Mouse (Mus musculus) layer of hippocampus, postnatal 25 days (tissue): ENCODE data around the gene Nedd4. TPM values are rescaled to one million over a fixed set of nuclear protein-coding genes. Genes with fewer than 3 reads are reported as not detected.

Experiments used
- DNase-seq, 2 experiments: peaks; one replicate each; pipeline ENCODE4 v3.0.0; 2022; ENCODE audit warnings: mixed read lengths in 2 of 2, low spot score in 1 of 2; ENCODE audit errors: extremely low spot score in 1 of 2
- total RNA-seq, 2 experiments: library from RNA; stranded (reverse); gene quantifications; 2 replicates each; pipeline ENCODE4 v1.2.3; 2021

Nedd4 gene
- total RNA-seq, 2 experiments from 2014 or later, result 297 to 304 TPM

DNA sequence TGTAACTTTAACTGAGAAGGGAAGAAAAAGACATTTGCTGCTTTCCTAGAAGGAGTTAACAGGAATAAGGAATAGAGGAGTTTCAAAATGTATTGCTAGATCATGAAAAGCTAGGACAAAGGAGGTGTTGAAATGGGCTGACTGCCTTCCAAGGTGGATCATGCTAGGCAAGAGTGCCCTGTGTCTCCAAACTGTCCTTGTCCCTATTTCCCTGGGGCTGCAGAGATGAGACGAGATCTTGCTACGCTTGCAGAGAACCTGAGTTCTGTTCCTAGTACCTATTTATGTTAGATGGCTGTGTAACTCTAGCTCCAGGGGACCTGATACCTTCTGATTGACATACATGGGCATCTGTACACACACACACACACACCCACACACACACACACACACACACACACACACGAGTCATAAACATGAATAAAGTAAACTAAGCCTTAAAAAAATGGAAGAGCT is 13.6 kb downstream of the Nedd4 start:
- DNase-seq, result no peak

DNA sequence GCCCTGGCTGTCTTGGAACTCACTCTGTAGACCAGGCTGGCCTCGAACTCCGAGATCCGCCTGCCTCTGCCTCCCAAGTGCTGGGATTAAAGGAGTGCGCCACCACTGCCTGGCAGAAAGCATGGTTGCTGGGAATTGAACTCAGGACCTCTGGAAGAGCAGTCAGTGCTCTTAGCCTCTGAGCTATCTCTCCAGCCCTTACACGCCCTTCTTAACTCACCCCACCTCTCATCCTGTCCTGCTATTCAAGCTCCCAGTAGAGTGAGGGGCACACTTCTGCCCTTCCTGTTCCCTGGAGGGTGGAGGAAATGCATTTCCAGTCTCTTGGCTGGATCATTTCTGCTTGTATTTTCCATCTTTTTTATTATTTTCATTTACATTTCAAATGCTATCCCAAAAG is 15.5 kb downstream of the Nedd4 start:
- no peak for DNase-seq

DNA sequence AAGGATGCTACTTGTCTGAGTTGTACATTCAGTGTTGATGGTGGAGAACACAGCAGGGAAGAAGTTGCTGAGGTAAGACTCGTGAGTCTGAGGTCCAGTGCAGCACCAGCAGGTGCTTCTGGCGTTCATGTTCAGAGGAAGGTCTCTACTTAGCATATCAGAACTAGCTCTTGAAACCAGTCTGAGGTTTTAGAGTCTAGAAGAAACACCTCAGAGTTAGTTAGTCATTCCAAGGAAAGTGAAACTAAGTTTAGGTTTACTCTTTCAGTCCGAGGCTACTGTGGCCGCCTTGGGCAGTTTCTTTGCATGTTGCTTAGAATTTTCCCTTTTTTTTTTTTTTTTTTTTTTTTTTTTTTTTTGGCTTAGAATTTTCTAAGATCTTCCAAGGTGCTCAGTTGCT is 16.6 kb downstream of the Nedd4 start:
- DNase-seq, result no peak

DNA sequence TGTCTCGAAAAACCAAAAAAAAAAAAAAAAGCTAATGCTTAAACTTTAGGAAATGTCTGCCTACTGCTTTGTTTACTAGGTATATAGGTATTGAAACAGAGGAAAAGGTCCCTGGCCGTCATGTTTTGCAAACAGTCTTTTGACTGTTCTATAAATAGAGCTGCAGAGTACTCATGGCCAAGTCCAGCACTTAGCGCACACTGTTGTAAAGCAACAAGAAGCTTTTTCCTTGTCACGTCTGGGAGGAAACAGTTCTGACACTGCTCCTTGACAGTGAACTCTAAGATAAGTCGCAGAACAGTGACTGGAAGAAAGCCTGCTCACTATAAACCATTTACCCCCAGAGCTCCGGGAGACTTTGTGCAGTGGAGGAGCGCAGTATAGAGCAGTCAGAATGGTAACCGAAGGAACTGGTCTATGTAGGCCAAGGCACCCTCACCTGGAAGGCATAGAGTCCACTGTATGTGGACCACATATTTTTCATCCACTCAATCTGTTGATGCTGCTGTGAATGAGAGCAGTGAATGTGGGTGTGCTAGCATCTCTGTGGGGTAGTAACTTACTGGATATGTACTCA is 19.6 kb downstream of the Nedd4 start:
- no peak for DNase-seq

DNA sequence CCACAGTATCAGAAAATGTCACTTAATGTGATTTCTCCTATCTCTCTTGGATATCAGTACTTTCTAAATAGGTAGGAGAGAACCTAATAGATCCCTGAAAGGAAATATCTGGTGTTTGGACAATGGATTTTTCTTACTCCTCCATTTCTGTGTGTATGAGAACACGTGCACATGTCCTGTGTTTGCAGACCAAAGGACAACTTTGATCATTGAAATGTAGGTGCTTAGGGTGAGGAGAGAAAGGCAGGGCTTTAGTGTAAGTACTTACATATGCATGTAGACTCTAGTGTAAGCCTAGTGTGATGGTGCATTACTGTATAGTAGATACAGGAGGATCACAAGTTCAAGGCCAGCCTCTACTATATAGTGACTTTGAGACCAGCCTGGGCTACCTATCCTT is 21.1 kb downstream of the Nedd4 start:
- DNase-seq, result no peak

DNA sequence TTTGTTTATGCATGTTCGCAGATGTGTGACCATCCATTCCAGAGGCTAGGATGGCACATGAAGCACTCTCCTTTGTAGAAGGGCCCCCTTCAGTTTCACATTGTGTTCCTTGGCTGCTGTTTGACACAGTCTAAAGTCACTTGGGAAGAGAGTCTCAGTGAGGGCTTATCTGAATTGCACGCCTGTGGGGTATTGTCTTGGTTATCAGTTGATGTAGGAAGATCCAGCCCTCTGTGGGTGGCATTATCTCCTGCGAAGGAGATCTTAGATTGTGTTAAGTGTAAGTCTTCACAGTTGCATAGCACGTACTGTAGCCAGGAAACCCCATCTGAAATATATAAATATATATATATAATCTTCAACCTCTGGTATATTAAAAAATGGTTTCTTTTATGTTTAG is 23.1 kb downstream of the Nedd4 start:
- DNase-seq, result no peak

DNA sequence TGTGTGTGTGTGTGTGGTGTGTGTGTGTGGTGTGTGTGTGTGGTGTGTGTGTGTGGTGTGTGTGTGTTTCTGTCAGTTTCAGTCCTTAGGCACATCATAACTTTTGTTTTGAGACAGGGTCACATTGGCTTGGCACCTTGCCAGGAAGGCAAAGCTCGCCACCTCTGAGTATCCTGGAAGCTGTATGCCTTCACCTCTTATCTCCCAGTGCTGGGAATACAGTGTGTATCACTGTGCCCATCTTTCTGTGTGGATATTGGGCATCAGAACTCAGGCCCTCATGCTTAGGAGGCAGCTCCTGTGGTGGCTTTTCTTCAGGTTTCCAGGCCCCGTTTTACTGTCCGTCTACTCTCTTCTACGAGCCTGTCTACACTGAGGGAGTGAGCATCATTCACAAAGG is 24.4 kb downstream of the Nedd4 start:
- DNase-seq, result no peak

DNA sequence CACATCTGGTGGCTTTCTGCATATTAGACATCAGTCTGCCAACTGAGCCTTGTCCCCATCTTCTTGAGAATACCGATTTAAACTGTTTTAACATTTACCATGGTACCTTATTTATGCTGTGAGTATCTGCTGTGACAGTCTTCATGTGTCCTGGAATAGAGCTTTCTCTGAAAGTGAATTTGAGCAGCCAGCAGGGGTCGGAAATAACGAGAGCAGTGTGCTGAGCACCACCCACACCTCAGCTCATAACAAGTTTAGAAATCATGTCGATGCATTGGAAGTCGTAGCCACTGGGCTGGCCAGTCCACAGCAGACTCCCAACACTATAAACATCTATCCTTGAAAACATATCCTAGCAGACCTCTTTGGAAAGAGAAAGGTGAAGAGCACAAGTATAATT is 27.4 kb downstream of the Nedd4 start:
- no peak for DNase-seq

DNA sequence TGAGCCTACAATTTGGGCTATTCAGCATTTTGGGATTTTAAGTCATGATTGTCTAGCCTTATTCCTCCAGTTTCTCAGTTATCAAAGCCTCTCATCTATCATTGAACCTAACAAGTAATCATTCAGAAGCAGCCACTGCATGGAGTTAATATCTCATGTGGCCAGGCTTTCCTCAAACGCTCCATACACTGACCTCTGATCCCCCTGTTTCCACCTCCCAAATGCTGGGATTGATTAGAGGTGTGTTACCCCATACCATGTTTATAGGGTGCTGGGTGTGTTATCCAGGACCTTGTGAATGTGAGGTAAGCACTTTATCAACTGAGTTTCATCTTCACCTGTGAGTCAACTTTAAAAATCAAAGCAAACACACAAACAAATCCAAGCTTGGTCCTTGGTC is 28.7 kb downstream of the Nedd4 start:
- DNase-seq, result no peak

DNA sequence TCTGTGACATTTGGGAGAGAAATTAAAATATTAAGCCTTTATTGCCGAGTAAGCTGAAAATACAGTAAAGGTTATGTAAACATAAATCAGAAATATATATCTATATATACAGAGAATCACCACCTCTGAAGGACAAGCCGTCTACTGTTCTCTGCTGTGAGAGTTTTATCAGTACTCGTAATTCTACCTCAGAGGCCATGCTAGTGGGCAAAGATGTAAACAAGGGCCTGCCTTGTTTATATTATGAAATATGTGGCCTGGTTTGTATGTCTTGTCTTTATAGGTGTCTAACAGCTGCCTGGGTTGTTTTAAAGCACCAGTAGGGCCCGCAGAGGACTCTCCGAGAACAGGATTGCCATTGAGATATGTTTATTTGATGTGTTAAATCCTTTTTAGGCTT is 29.8 kb downstream of the Nedd4 start:
- no peak for DNase-seq

DNA sequence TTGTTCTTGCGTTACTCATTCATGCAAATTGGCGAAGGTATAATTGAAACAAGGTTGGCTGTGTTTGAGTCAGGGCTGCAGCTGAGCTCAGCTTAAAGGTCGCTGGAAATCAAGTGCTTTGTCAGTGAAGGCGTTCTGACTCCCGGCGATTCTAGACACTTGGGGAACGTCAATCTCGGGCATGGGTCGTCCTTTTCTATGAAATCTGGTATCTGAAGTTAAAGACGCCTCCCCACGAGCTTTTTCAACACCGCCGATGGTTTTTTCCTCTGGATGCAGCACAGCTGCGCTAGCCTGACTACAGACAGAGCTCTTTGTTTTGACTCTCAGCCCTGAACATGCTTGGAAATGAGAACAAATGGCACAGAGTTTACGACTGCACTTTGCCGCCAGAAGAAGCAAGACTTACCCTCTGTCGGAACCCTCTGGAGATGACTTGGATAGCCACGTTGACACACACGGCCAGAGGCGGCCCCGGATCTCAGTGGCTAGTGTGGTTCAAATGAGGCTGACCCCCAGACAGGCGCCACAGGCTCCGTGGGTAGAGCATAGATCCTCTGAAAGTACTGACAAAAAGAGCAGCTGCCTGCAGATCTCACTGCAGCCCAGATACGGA is 31.0 kb downstream of the Nedd4 start:
- no peak for DNase-seq

DNA sequence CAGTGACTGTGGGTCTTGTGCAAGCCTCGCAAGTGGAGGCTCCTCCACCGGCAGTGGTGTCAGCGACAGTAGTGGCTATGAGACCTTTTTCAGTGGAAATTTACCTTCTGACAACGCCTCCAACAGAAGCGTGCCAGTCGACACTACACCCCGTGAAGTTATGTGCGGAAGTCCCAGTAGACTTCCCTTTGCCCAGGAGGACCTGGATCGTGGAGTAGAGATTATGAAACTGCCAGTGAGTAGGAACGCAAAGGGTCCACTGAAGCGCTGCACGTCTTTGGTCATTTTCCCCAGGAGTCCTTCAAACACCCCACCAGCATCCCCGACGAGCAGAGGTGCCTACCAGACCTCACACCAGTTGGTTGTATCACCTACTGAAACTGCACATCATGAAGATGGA is 31.7 kb downstream of the Nedd4 start:
- no peak for DNase-seq

DNA sequence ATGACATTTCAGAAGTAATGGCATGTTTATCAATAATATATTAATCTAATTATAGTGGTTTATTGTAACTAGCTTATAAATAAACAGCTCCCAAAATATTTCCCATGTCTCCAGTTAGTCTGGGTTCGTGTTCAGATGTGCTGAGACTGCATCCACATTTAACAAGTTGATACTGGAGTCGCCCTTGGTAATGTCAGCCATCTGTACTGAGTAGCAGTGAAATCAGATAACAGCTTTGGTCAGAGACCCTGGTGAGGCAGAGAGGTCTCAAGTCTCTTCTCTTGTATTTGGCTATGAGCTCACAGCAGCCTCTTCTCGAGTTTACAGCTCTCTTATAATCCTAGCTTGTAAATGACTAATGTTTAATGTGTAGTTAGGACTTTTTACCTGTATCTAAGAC is 34.4 kb downstream of the Nedd4 start:
- no peak for DNase-seq

DNA sequence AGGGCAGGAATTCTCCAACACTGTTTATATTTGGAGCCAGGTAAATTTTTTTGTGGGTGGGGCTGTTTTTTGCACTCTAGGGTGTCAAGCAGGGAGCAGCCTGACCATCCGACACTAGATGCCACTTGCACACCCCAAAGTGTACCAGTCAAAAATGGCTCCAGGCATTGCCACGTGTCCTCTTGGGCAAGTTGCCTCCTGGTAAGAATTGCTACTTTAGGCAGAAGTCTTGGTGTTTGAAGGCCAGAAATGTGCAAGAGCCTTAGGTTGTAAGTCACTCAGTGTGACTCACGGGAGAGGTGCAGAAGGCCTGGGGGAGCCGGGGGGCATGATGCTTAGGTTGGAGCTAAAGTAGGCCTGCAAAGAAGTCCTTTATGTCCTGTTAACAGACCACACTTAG is 35.6 kb downstream of the Nedd4 start:
- DNase-seq, result no peak

DNA sequence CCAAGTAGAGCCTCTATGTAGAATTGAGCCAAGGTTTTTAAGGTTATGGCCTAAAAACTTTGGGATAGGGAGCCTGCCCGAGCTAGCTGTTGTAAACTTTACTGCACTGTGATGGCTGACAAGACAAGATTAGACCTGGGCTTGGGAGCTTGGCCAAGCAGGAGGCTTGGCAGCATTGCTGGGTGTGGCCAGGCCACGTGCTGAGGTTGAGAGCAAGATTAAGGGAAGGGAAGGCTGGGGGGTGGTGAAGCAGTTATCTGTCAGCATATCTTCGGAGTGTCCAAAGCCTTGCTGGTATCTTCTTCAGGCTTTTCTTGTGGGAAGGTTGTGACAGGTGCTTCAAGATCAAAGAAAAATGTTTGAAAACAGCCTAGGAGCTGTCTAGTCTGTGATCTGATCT is 37.6 kb downstream of the Nedd4 start:
- no peak for DNase-seq

DNA sequence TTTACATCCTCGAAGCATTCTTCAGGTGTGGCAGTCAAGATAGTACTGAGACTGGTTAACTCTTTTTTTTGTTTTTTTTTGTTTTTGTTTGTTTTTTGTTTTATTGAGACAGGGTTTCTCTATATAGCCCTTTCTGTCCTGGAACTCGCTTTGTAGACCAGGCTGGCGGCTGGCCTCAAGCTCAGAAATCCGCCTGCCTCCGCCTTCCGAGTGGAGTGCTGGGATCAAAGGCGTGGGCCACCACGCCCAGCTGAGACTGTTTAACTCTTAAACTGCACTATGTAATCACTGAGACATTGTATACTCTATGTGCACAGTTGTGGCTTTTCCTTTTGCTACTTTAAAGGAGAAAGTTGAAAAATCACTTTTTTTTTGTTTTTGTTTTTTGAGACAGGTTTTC is 39.3 kb downstream of the Nedd4 start:
- DNase-seq, result no peak

DNA sequence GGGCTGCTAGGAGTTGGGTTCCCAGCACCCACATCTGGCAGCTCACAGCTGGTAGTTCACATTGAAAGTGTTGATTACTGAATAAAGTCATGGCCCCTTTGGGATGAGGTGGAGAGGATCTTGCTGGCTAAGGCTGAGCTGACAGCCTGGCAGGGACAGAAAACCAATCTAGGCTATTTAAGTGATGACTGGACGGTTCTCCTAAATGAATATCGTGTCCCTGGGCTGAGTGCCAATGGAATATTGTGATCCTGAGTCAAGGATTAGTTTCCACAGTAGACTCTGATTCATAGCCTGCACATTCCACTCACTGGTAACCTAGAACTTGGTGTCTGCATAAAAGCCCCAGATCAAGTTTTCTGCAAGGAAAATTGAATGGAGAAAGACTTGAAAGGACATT is 39.9 kb downstream of the Nedd4 start:
- DNase-seq, result no peak

DNA sequence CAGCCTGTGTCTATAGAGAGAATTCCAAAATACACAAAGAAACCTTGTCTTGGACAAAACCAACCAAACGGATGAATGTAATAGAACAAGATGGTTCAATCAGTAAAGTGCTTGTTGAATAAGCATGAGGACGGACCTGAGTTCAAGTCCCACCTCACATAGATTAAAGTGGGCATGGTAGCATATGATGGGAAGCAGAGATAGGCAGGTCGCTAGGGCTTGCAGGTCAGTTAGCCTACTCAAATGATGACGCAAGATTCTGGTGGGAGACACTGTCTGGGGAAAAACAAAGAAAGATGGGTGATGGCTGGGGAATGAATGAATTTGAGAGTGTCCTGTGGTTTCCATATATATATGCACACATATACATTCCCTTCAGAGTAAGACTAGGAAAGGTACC is 41.0 kb downstream of the Nedd4 start:
- DNase-seq, result no peak

DNA sequence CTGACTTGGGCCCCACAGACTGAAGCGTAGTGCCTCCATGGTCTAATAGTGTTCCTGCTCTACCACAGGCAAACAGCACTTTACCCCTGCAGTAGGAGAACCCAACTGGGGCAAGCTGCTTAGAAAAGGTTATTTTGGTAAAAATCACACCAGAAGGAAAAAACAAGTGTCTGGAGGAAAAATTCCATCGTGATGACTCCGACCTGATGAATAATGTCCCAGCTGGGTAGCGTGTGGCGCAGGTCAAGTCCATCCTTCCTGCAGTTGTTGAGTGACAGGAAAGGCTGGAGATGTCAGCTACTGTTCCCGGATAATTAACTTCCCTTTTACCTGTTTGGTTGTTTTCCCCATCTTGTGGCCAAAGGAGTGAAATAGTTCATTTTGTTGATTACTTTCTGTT is 41.6 kb downstream of the Nedd4 start:
- DNase-seq, result no peak

DNA sequence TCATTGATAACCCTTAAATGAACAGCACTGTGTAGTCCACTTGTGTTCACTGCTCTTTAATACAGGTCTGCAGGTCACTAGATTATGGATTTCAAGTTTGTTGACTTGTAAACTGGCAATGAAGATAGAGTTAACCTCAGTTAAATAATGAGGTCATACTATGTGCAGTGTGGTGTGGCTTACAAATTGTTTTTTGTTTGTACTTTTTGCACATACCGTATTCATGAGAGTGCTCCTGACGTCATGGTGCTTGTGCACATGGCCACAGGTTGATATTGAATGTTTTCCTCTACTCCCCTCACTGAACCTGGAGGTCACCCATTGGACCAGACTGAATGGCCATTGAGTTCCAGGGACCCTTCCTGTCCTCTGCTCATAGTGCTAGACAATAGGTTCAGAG is 43.1 kb downstream of the Nedd4 start:
- DNase-seq, result no peak

DNA sequence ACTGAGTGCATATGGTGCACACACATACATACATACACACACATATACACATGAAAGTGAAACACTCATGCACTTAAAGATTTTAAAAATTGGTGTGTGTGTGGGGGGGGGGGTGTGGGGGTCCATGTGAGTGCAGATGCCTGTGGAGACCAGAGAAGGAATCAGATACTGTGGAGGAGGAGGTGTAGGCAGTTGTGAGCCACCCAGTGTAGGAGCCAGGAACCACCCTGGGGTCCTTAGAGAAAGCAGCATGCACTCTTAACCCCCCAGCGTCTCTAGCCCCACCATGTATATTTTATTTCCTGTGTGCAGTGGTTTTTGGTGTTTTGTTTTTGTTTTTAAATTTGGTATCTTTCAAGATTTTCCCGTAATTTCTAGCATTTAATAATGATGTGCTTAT is 45.9 kb downstream of the Nedd4 start:
- DNase-seq, result no peak

DNA sequence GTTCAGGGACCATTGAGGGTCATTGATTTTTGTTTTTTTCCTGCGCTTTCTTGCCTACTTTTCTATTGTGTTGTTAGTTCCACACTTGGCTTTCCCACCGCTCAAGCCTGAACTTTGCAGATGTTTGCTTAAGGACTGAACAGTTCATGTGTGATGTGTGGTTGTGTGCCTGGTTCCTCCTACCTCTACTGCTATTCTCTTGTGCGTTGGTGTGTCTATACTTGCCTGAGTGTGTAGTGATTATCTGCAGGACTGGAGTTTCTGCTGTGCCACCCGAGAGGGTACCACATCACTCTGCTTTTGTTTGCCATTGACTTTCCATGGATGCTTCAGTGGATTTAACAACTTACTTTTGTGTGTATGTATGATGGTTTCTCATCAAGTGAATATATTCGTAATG is 46.5 kb downstream of the Nedd4 start:
- no peak for DNase-seq

DNA sequence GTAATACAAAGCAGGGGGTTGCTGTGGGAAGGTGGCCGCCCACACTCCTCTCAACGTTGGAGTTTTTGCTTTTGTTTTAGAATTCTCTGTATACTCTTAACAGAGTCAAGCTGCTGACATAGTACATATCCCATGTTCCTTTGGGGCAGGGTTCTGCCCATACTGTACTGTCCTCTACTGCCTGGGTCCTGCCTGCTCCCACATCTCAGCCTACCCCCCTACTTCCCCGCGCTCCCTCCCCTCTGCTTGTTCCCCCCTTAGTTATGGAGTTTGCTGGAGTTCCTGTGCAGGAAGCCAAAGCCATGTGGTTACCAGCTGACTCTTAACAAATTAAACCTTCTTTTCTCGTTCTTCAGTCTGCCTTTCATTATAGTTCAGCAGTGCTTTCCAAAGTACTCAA is 47.9 kb downstream of the Nedd4 start:
- DNase-seq, result no peak
